Mouse (Mus musculus): ENCODE measurements around the gene Nlgn2.

DNA sequence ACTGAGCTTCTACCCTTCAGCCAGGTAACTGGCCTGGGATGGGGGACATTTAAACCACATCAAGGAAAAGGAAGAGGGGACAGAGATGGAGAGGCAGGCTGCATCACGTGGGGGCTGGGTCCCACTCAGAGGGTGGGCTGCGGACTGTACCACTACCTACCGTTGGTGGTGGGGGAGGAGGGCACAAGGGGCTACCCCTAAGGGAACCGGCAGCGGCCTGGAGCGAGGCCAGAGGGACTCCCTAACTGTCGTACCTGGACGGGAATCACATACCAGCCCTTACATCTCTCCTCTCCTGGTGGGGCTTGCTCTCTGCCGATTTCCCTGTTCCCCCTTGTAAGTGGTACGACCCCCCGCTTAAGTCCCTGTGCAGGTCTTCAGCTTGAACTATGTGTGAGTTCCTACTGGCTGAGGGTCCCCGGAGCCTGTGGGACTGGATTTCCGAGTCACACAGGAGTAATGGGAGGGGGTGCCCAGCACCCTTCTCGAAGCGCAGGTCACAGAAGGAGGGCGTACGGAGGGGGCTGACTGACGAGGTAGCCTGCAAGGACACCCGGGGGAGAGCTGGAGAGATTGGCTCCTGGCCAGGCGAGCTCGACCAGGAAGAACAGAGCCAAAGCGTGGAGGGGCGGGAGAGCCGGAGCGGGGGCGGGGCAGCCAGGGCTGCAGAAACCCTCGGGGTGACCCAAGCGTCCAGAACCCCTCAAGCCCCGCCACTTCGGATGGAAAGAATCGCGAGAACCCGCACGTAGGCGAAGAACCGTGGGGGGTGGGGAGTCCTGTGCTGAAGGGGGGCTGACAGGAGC lies 37.0 kb downstream of the Nlgn2 start:
- no peak for TF ChIP-seq GATA1 (IDR thresholded peaks at IDR 0.05; ENCODE audit: borderline replicate concordance, low read length)
- TF ChIP-seq FLI1 (IDR thresholded peaks at IDR 0.05; ENCODE audit: low read length): no peak
